8 mouse cellular contexts compared by ENCODE assay signal in the genomic region with DNA sequence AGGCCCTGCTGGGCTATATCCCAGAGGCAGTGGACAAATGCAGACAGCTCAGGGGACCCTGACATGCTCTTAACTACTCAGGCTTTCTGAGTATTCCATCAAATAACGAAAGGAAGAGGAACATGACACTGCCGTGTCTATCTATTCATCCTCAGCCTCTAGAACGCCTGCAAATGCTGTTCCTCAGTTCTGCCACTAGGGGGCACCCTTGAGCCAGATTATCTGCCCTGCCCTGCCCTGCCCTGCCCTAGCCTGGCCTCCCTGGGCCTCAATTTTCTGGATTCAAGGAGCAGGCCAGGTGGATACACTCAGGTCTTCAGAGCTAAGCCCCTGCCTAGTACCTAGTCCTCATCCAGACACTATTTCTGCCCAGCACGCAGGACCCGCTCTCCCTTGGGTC. TPM values are rescaled to one million over a fixed set of nuclear protein-coding genes. Genes with fewer than 3 reads are reported as not detected.
DNase-seq lines count a peak whose midpoint lies in the region; ATAC-seq and TF ChIP-seq lines count a peak whose summit lies in the region.
"Had no signal": no experiment of that assay in that cellular context is flagged by ENCODE, and none has a peak within 500 bp of the region (broad histone marks: within the 10 kb centered on the region; RNA-seq: fewer than 3 reads in every experiment).

No protein-coding gene starts in this region.

- H3K4me3 ChIP-seq in hindbrain, embryonic 14.5 days (replicated peaks; ENCODE audit: low read length) = no peak overlapping the region
- H3K4me3 ChIP-seq in hindbrain, embryonic 16.5 days (ENCODE audit: low read length) = no peak overlapping the region
- H3K4me3 ChIP-seq in ES-Bruce4 (ENCODE audit: low read depth, low read length) = no peak overlapping the region
- H3K4me3 ChIP-seq in lung, embryonic 16.5 days (ENCODE audit: low read length) = no peak overlapping the region
- H3K4me3 ChIP-seq: embryonic facial prominence, embryonic 13.5 days had no signal

- no peak for TF ChIP-seq EP300 in ES-Bruce4 (IDR thresholded peaks at IDR 0.05; ENCODE audit: insufficient read depth, low read depth, low read length)

- peak; percentile 37; the same call in 1 of the 2 replicates for ATAC-seq in hindbrain, embryonic 14.5 days (ENCODE audit: low FRiP score)
- no peak for ATAC-seq in hindbrain, embryonic 16.5 days
- peak; percentile 23; the same call in 1 of the 2 replicates for ATAC-seq in lung, embryonic 16.5 days (ENCODE audit: low read depth)

- whole genome bisulfite sequencing in hindbrain, embryonic 14.5 days = 56% methylated on average over 5 of the region's 5 CpGs
- 51% methylated on average over 5 of the region's 5 CpGs for WGBS in hindbrain, embryonic 16.5 days
- 41% methylated on average over 5 of the region's 5 CpGs for WGBS in lung, embryonic 16.5 days

- no peaks in the 10 kb centered on the region for H3K9me3 ChIP-seq in hindbrain, embryonic 14.5 days (ENCODE audit: control insufficient read depth, low read length)
- no peaks in the 10 kb centered on the region for H3K9me3 ChIP-seq in hindbrain, embryonic 16.5 days (ENCODE audit: control insufficient read depth, low read length)
- no peaks in the 10 kb centered on the region for H3K9me3 ChIP-seq in ES-Bruce4 (replicated peaks; ENCODE audit: control insufficient read depth, insufficient read depth, low read length, poor library complexity, severe bottlenecking)
- no peaks in the 10 kb centered on the region for H3K9me3 ChIP-seq in lung, embryonic 16.5 days (ENCODE audit: control insufficient read depth, low read length)
- H3K9me3 ChIP-seq: embryonic facial prominence, embryonic 13.5 days had no signal

- TF ChIP-seq POLR2A in ES-Bruce4 (IDR thresholded peaks at IDR 0.05; ENCODE audit: insufficient read depth, low read length) = no peak

- H3K27ac ChIP-seq in hindbrain, embryonic 14.5 days = no peak overlapping the region
- H3K27ac ChIP-seq in hindbrain, embryonic 16.5 days (ENCODE audit: low read depth, low read length) = no peak overlapping the region
- H3K27ac ChIP-seq in ES-Bruce4 (ENCODE audit: insufficient read depth, low read length) = no peak overlapping the region
- no peak overlapping the region for H3K27ac ChIP-seq in lung, embryonic 16.5 days (ENCODE audit: low read length)
- H3K27ac ChIP-seq: embryonic facial prominence, embryonic 13.5 days had no signal

- H3K4me2 ChIP-seq in hindbrain, embryonic 14.5 days (replicated peaks) = no peak overlapping the region
- H3K4me2 ChIP-seq in hindbrain, embryonic 16.5 days (ENCODE audit: low read length) = no peak overlapping the region
- H3K4me2 ChIP-seq in lung, embryonic 16.5 days (ENCODE audit: low read depth, low read length) = no peak overlapping the region
- H3K4me2 ChIP-seq: embryonic facial prominence, embryonic 13.5 days had no signal

- no peak overlapping the region for H3K9ac ChIP-seq in hindbrain, embryonic 14.5 days
- no peak overlapping the region for H3K9ac ChIP-seq in hindbrain, embryonic 16.5 days (ENCODE audit: low read depth, low read length)
- H3K9ac ChIP-seq in ES-Bruce4 (ENCODE audit: low read depth, poor library complexity, severe bottlenecking) = no peak overlapping the region
- no peak overlapping the region for H3K9ac ChIP-seq in lung, embryonic 16.5 days (ENCODE audit: low read length)
- H3K9ac ChIP-seq: embryonic facial prominence, embryonic 13.5 days had no signal

- H3K4me1 ChIP-seq in hindbrain, embryonic 14.5 days (replicated peaks; ENCODE audit: control insufficient read depth, insufficient read depth, low read length) = no peaks in the 10 kb centered on the region
- H3K4me1 ChIP-seq in hindbrain, embryonic 16.5 days (ENCODE audit: control insufficient read depth, insufficient read depth, low read depth, low read length) = peaks cover 9% of the 10 kb centered on the region
- no peaks in the 10 kb centered on the region for H3K4me1 ChIP-seq in ES-Bruce4 (ENCODE audit: control insufficient read depth, insufficient read depth, low read length)
- peaks cover under 1% of the 10 kb centered on the region; the same call in 1 of the 2 replicates for H3K4me1 ChIP-seq in lung, embryonic 16.5 days (replicated peaks; ENCODE audit: control insufficient read depth, insufficient read depth, low read length)
- H3K4me1 ChIP-seq: embryonic facial prominence, embryonic 13.5 days had no signal

- peak; percentile 87 for TF ChIP-seq CTCF in ES-Bruce4 (IDR thresholded peaks at IDR 0.05; ENCODE audit: low read depth, low read length)

- peaks cover 33% of the 10 kb centered on the region for H3K36me3 ChIP-seq in hindbrain, embryonic 14.5 days (replicated peaks; ENCODE audit: control insufficient read depth, insufficient read depth)
- H3K36me3 ChIP-seq in hindbrain, embryonic 16.5 days (ENCODE audit: control insufficient read depth, insufficient read depth, low read length) = peaks cover 7% of the 10 kb centered on the region
- no peaks in the 10 kb centered on the region for H3K36me3 ChIP-seq in ES-Bruce4 (ENCODE audit: control insufficient read depth, insufficient read depth, low read length, poor library complexity, severe bottlenecking)
- peaks cover 11% of the 10 kb centered on the region for H3K36me3 ChIP-seq in lung, embryonic 16.5 days (ENCODE audit: control insufficient read depth, insufficient read depth, low read length)

- no peak for DNase-seq in hindbrain, embryonic 14.5 days (ENCODE audit: low spot score)
- DNase-seq in c-Kit-positive CD71-positive TER-119-positive erythroid progenitor cells, embryonic 14.5 days (ENCODE audit: low spot score) = peak; percentile 33
- DNase-seq in Muller cell, postnatal 12 days (ENCODE audit: inconsistent ontology term) = no peak
- DNase-seq in layer of hippocampus, adult 9-10 months (ENCODE audit: low spot score) = no peak

- no peaks in the 10 kb centered on the region for H3K27me3 ChIP-seq in hindbrain, embryonic 14.5 days (ENCODE audit: control insufficient read depth, insufficient read depth, low read length)
- no peaks in the 10 kb centered on the region for H3K27me3 ChIP-seq in hindbrain, embryonic 16.5 days (replicated peaks; ENCODE audit: control insufficient read depth, insufficient read depth, low read length)
- H3K27me3 ChIP-seq in ES-Bruce4 (ENCODE audit: control insufficient read depth, insufficient read depth, low read length, poor library complexity, severe bottlenecking) = no peaks in the 10 kb centered on the region
- H3K27me3 ChIP-seq in lung, embryonic 16.5 days (ENCODE audit: control insufficient read depth, insufficient read depth, low read depth, low read length) = no peaks in the 10 kb centered on the region
- H3K27me3 ChIP-seq: embryonic facial prominence, embryonic 13.5 days had no signal

RNA-seq across cellular contexts. Expression of gene Tbc1d16, which starts 24.9 kb away (rescaled TPM):
- polyA plus RNA-seq in hindbrain, embryonic 14.5 days (2014; fragmentation: Nextera tagmentation; extraction: Ambion mirVana) = 39.3 and 41.2 TPM in 2 replicates
- 47.9 and 54.9 TPM in 2 replicates for polyA plus RNA-seq in hindbrain, embryonic 16.5 days (2015; fragmentation: Nextera tagmentation; extraction: Ambion mirVana)
- 15.8 and 15.9 TPM in 2 replicates for polyA plus RNA-seq in ES-Bruce4 (2011; ENCODE audit: insufficient read depth, insufficient read length, low read depth, missing spikeins)
- 19.4 and 20.0 TPM in 2 replicates for polyA plus RNA-seq in lung, embryonic 16.5 days (2015; fragmentation: Nextera tagmentation; extraction: Ambion mirVana)

RNA-seq across cellular contexts. Expression of gene Ccdc40, which starts 24.9 kb away (rescaled TPM):
- polyA plus RNA-seq in hindbrain, embryonic 14.5 days (2014; fragmentation: Nextera tagmentation; extraction: Ambion mirVana) = 12.0 and 14.1 TPM in 2 replicates
- 16.5 and 17.2 TPM in 2 replicates for polyA plus RNA-seq in hindbrain, embryonic 16.5 days (2015; fragmentation: Nextera tagmentation; extraction: Ambion mirVana)
- 4.1 and 8.1 TPM in 2 replicates for polyA plus RNA-seq in ES-Bruce4 (2011; ENCODE audit: insufficient read depth, insufficient read length, low read depth, missing spikeins)
- 6.3 and 9.2 TPM in 2 replicates for polyA plus RNA-seq in lung, embryonic 16.5 days (2015; fragmentation: Nextera tagmentation; extraction: Ambion mirVana)
